Mouse (Mus musculus): Measurements from ENCODE around the gene Ldha. TPM values are rescaled to one million over a fixed set of nuclear protein-coding genes. Genes with fewer than 3 reads are reported as not detected.
A peak's percentile ranks its signal among the peaks of the same experiment; 100 is the strongest.
"Not testable (repeated sequence)": the region's sequence is repeated elsewhere in the genome, so short reads cannot be mapped to it uniquely, and the experiment has no call there.

The Ldha gene
- total RNA-seq, 2 experiments from 2014 or later = 342 to 356 TPM

DNA sequence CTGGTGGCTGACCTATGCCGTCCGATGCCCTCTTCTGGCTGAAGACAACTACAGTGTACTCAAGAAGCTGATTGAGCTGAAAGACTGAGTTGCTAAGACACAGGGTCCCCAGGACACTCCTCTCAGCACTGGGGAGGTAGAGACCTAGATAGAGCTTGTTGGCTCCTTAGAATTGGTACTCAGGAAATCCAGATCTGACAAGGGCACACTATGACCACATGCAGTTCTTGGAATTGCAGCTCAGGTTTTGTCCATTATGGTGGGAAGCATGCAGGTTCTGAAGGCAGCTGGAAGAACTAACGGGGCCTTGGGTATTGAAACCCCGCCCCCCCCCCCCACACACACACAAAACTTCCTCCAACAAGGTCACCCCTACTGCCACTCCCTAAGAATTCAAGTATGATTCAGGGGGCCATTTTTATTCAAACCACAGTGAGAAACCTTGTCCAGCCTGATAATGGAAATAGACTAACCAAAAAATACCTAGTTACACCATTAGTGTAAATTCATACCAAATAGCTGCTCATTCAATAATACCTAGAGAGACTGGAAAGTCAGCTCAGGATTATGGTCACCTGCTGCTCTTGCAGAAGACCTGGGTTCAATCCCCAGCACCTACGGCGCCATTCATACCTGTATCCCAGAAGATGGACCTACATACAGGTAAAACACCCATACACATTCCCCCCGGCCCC is 14.7 kb downstream of the Ldha start:
- intact Hi-C loops (cut with DNase I) = no loop called here
- Histone ChIP-seq H3K4me3 (no peak overlapping the region), H3K27ac (no peak overlapping the region)
- no peak for DNase-seq (ENCODE audit: extremely low spot score in 1 of 2, low spot score in 2 of 2)
- TF ChIP-seq CTCF (IDR thresholded peaks at IDR 0.05) = no peak

DNA sequence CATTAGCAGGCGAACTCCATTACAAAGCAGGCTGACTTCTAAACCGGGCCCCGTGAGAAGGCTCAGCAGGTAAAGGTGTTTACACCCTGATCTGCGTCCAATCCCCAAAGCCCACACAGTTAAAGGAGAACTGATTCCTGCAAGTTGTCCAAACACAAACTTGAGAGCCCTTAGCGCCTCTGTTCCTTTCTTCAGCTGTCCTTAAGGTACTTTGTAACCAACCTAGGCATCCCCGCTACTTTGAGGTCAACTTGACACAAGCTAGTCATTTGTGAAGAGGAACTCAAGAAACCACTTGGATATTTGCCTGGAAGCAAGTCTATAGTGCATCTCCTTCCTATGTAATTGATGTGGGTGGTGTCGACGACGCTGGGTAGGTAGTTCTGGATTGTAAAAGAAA is 16.2 kb downstream of the Ldha start:
- intact Hi-C loops (cut with DNase I) = no loop called here

DNA sequence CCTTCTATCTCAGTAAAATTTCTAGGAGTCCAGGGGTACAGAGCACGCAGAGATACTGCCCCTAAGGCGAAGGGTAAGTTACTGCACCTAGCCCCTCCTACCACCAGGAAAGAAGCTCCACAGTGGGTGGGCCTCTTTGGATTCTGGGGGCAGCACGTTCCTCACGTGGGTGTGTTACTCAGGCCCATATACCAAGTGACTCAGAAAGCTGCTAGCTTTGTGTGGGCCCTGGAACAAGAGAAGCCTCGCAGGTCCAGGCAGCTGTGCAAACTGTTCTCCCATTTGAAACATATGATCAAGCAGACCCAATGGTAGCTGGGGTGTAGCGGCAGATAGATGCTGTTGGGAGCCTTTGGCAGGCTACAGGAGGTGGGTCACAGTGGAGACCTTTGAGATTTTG is 17.8 kb downstream of the Ldha start:
- intact Hi-C loops (cut with DNase I) = no loop called here
- Histone ChIP-seq H3K27ac (no peak overlapping the region), H3K4me3 (no peak overlapping the region)
- DNase-seq (ENCODE audit: extremely low spot score in 1 of 2, low spot score in 2 of 2) = peak in 1 of 2 experiments; percentile 24
- no peak for TF ChIP-seq CTCF (IDR thresholded peaks at IDR 0.05)

More for the DNA sequence above, 16.2 kb downstream of the Ldha start:
- DNase-seq (ENCODE audit: extremely low spot score in 1 of 2, low spot score in 2 of 2) = no peak
- Histone ChIP-seq H3K27ac (no peak overlapping the region), H3K4me3 (no peak overlapping the region)
- no peak for TF ChIP-seq CTCF (IDR thresholded peaks at IDR 0.05)

DNA sequence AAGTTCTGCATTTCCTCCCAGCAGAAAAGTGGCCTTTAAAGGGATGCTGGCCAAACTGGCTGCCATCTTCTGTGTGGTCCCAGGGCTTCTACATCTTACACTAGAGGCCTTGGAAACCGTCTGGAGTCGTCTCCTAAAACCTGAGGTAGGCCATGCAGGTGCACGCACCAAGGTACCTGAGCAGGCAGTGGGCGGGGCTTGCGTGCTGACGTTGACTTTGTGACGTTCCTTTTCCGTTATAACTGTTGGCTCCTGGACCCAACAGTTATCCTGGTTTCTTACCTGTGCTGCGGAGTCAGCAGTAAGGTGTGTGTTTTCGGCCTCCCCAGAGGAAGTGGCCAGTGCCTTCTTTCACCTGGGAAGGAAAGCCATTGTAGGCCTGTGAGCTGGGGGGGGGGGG is 19.7 kb downstream of the Ldha start, which contains the start of gene Ldhc:
Gene Ldhc, plus strand, starts transcription at position 208 of the 400 bp plus-strand sequence.
- intact Hi-C loops (cut with DNase I) = no loop called here
- H3K27ac ChIP-seq = no peak within 1 kb of the TSS
- DNase-seq (ENCODE audit: extremely low spot score in 1 of 2, low spot score in 2 of 2) = no peak
- no peak for TF ChIP-seq CTCF (IDR thresholded peaks at IDR 0.05)
- H3K4me3 ChIP-seq = no peak within 1 kb of the TSS

DNA sequence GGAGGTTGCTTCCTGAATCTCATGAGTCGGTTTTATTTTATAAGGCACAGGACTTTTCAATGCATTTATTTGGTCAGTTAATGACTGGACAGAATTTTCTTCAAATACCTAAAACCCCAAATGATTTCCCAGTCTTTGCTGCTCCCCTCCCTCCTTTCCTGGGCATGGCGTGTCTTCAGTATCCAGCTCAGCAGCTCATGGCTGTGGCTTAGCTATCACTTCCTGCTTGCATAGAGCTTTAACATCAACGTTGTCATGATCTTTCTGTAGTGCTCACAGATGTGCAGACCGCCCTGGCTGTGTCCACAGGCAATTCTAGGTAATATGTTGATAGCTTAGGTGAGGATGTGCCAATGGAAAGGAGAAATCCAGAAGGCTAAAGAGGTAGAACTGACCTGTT is 30.7 kb downstream of the Ldha start:
- TF ChIP-seq CTCF (IDR thresholded peaks at IDR 0.05) = no peak
- Histone ChIP-seq H3K27ac (no peak overlapping the region), H3K4me3 (no peak overlapping the region)
- DNase-seq (ENCODE audit: extremely low spot score in 1 of 2, low spot score in 2 of 2) = no peak
- intact Hi-C loops (cut with DNase I) = no loop called here

DNA sequence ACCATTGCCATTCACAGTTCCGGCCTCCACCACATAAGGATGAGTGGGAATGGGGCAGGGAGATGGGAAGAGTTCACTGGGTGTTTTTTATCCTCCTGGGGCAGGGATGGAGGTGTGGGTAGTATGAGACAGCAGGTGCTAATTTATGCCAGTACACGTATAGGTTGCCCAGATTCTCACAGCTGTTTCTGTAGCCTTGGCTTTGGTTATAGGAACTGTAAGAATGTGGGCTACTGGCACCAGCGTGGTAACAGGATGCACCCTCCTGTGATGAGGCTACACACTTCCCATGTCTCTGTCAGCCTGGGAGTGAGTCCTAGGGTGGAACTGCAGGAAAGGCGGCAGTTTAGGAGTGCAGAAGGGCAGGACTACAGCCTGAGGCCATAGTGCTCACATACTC is 35.6 kb downstream of the Ldha start:
- peak in 1 of 2 experiments; percentile 19 for DNase-seq (ENCODE audit: extremely low spot score in 1 of 2, low spot score in 2 of 2)
- no peak overlapping the region for H3K4me3 ChIP-seq
- H3K27ac ChIP-seq = no peak overlapping the region
- intact Hi-C loops (cut with DNase I) = no loop called here
- TF ChIP-seq CTCF (IDR thresholded peaks at IDR 0.05) = no peak

DNA sequence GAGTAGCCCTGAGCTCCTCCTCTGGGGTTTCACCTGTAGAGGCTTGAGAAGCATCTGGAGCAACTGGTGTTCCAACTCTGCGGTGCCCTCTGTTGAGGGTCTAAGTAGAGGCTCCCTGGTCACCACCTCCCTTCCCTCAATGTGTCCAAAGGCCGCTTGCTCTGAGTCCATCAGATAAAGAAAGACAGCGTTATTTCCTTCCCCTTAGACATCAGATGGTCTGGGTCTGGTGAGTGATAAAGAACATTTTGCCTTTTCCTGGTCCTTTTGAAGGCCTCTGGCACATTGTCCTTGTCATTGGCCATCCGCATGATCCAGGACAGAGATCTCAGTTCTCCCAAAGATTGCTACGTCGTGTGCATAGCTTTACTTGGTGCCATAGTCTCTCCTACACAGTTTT is 36.0 kb downstream of the Ldha start:
- TF ChIP-seq CTCF (IDR thresholded peaks at IDR 0.05) = no peak
- intact Hi-C loops (cut with DNase I) = no loop called here
- no peak for DNase-seq (ENCODE audit: extremely low spot score in 1 of 2, low spot score in 2 of 2)
- Histone ChIP-seq H3K27ac (no peak overlapping the region), H3K4me3 (no peak overlapping the region)

DNA sequence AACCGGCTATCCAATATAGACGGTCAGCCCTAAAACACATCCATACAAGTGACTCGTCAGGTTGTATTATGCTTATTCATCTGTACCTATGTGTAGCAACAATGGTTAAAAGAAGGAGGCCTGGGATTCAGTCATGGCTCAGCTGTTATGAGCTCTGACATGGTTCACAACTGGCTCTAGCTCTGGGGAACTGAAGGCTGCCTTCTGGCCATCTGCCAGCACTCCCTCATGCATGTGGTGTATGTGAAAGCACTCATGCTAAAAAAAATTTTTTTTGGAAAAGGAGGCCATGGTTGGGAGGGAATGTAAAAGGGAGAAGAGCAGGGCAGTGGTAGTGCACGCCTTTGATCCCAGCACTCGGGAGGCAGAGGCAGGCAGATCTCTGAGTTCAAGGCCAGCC is 38.6 kb downstream of the Ldha start:
- H3K27ac ChIP-seq = no peak overlapping the region
- intact Hi-C loops (cut with DNase I) = no loop called here
- H3K4me3 ChIP-seq = no peak overlapping the region
- TF ChIP-seq CTCF (IDR thresholded peaks at IDR 0.05) = no peak
- DNase-seq (ENCODE audit: extremely low spot score in 1 of 2, low spot score in 2 of 2) = no peak

DNA sequence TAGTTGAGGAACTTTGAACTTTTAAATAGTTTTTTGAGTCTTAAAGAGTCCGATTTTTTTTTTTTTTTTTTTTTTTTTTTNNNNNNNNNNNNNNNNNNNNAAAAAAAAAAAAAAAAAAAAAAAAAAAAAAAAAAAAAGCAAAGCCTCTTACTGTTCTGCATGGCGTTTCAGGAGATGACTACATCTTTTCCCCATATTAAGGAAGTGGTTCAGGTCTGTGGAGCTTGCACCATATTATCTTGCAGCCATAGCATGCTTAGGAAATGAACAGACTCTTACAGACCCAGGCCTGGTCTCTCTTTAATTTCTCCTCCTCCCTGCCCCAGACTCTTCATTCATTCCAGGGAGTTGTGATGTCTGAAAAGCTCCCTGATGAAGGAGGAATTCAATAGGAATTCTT is 39.7 kb downstream of the Ldha start:
- no peak for TF ChIP-seq CTCF (IDR thresholded peaks at IDR 0.05)
- H3K4me3 ChIP-seq = no peak overlapping the region
- intact Hi-C loops (cut with DNase I) = no loop called here

DNA sequence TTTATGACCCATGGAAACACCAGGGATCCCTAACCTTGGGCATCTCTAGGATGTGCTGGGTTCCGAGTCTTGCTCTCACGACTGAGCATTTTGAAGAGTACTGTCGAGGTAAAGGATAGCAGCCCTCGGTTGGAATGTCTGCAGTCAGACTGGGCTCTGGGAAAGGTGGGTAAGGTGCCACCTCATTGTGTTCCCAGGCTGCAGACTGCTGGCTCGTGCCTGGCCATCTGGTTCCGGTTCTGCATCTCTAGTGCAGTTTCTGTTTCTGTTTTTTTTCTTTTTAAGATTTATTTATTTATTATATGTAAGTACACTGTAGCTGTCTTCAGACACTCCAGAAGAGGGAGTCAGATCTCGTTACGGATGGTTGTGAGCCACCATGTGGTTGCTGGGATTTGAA is 40.7 kb downstream of the Ldha start:
- DNase-seq (ENCODE audit: extremely low spot score in 1 of 2, low spot score in 2 of 2); H3K4me3 ChIP-seq; intact Hi-C loops (cut with DNase I); H3K27ac ChIP-seq: not testable (repeated sequence)

More for the DNA sequence above, 39.7 kb downstream of the Ldha start:
- no peak overlapping the region for H3K27ac ChIP-seq
- no peak for DNase-seq (ENCODE audit: extremely low spot score in 1 of 2, low spot score in 2 of 2)

DNA sequence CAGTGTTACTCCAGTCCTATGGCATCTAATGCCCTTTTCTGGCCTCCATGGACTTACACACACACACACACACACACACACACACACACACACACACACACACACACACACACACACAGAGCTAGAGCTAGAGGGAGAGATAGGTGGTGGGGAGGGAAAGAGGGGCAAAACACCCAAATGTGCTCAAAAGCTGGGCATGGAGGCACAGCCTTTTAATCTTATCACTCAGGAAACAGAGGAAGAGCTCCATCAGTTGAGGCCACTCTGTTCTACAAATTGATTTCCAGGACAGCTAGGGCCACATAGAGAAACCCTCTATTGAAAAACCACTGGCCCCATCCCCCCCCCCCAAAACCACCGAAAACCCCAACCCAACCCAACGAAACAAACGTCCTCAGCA is 42.0 kb downstream of the Ldha start:
- no peak overlapping the region for H3K27ac ChIP-seq
- intact Hi-C loops (cut with DNase I) = no loop called here
- no peak overlapping the region for H3K4me3 ChIP-seq
- no peak for DNase-seq (ENCODE audit: extremely low spot score in 1 of 2, low spot score in 2 of 2)
- no peak for TF ChIP-seq CTCF (IDR thresholded peaks at IDR 0.05)

DNA sequence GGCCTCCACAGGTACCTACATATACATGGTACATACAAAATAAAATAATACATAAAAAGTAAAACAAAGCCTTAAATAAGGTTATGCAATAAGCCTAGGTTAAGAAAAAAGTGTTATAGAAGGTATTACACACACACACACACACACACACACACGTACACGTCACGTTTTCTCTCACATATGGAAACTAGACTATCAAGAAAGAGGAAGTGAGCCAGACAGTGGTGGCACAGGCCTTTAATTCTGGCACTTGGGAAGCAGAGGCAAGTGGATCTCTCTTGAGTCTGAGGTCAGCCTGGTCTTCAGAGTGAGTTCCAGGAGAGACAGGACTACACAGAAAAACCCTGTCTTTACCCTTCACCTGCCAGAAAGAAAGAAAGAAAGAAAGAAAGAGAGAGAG is 54.2 kb downstream of the Ldha start:
- no peak for TF ChIP-seq CTCF (IDR thresholded peaks at IDR 0.05)
- no peak overlapping the region for H3K27ac ChIP-seq
- intact Hi-C loops (cut with DNase I) = no loop called here
- no peak for DNase-seq (ENCODE audit: extremely low spot score in 1 of 2, low spot score in 2 of 2)
- no peak overlapping the region for H3K4me3 ChIP-seq

DNA sequence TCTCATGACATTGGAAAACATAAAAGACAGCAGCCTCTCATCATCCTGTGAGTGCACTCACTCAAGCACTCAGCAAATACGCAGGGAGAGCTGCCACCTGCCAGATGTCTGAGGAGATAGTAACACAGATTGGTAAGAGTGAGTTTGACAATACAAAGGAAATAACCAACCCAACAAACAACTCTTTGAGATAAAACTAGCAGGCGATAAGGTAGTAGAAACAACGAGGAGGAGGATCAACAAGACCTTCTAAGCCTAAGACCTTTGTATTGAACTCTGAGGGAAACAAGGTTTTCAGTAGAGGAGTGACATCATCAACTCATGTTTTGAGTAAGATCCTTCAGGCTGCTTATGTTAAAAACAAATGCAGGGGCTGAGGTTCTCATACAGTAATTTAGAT is 58.1 kb downstream of the Ldha start:
- no peak for DNase-seq (ENCODE audit: extremely low spot score in 1 of 2, low spot score in 2 of 2)
- H3K4me3 ChIP-seq = no peak overlapping the region
- intact Hi-C loops (cut with DNase I) = no loop called here
- no peak overlapping the region for H3K27ac ChIP-seq
- TF ChIP-seq CTCF (IDR thresholded peaks at IDR 0.05) = no peak

Other genes with a start within 250 kb of the Ldha start
- 10 to 100 TPM; 74.5 to 77.3 TPM for gene Sergef, start 201.7 kb upstream of the Ldha start, total RNA-seq (2021)
- not detected for gene Tph1, start 168.9 kb upstream of the Ldha start, total RNA-seq (2021)
- gene Saal1, start 130.8 kb upstream of the Ldha start, total RNA-seq (2021) = 1 to 10 TPM; 8.8 to 9.3 TPM
- not detected for gene Saa3, start 125.8 kb upstream of the Ldha start, total RNA-seq (2021)
- gene Saa4, start 108.9 kb upstream of the Ldha start, total RNA-seq (2021) = not detected
- not detected for gene Saa1, start 98.5 kb upstream of the Ldha start, total RNA-seq (2021)
- gene Saa2, start 89.7 kb upstream of the Ldha start, total RNA-seq (2021) = not detected
- 10 to 100 TPM; 14.6 to 16.8 TPM for gene Hps5, start 45.4 kb upstream of the Ldha start, total RNA-seq (2021)
- gene Gtf2h1, start 45.4 kb upstream of the Ldha start, total RNA-seq (2021) = 10 to 100 TPM; 34.3 to 36.4 TPM
- gene Ldhc, start 19.7 kb downstream of the Ldha start, total RNA-seq (2021) = not detected
- 10 to 100 TPM; 74.9 to 76.2 TPM for gene Tsg101, start 78.5 kb downstream of the Ldha start, total RNA-seq (2021)
- gene Uevld, start 117.1 kb downstream of the Ldha start, total RNA-seq (2021) = 10 to 100 TPM; 11.7 to 13.2 TPM
- not detected for gene Gm9999, start 142.1 kb downstream of the Ldha start, total RNA-seq (2021)
- 10 to 100 TPM; 16.2 to 18.4 TPM for gene Spty2d1, start 166.9 kb downstream of the Ldha start, total RNA-seq (2021)
- gene Tmem86a, start 209.1 kb downstream of the Ldha start, total RNA-seq (2021) = 10 to 100 TPM; 12.5 to 14.7 TPM

Measured in left cerebral cortex, adult 2 months (tissue).